Mouse (Mus musculus) large intestine, adult 2 months (tissue): ENCODE measurements around the gene Fgfr2. TPM values are rescaled to one million over a fixed set of nuclear protein-coding genes. Genes with fewer than 3 reads are reported as not detected.

Source experiments
- DNase-seq: peaks from one replicate; pipeline ENCODE4 v3.0.0-alpha.2; 2012; ENCODE audit warnings: low read depth, low spot score
- WGBS: fragments of 180-500 bp; shearing (Covaris S2); methylation state at CpG from one replicate; pipeline ENCODE4 v1.1.7; 2018; 5-methylcytosine and 5-hydroxymethylcytosine counted together
- polyA plus RNA-seq: library from polyadenylated mRNA; depleted of rRNA; stranded (reverse); fragments of >200 nt; gene quantifications from 2 replicates; pipeline ENCODE4 v1.2.3, GENCODE M21; 2012

Fgfr2 gene
- polyA plus RNA-seq, 1 experiment, result 35.0 TPM

- 100% methylated on average over 2 of the region's 2 CpGs for WGBS
- no peak for DNase-seq
Observed at GRCm38 (mm10) chr7:131007221-131007620, 2115.9 kb downstream of the Fgfr2 start.

- no peak for DNase-seq
Observed at GRCm38 (mm10) chr7:131004071-131004470, 2119.1 kb downstream of the Fgfr2 start.

DNA sequence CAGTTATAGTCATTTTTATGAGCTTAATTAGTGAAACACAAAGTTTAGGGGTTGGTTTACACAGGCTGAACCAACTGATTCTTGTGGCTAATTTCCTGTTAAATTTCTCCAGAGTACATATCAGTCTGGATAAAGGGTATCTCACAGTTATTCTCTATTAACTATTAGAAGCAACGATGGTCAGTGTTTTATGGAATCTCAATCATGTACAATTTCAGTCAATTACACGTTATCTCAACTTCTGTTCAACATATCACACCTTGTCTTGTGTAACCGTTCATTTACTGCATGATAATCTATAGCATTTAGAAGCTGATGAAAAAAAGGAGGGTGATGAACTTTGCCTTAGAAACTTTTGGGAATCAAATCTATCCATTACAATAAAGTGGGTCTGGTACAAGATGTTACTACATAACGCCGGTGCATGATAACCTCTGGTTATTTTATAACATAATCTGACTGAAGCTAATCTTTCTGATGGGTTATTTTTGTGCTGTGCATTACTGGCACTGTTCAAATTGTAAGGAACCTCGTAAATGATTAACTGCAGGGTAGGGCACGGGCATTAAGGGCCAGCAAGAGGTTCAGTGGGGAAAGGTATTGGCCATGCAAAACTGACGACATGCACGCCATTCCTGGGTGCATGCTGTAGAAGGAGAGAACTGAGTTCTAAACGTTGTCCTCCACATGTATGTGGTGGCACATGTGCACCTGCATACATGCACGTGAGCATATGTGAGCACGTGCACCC, 2121.0 kb downstream of the Fgfr2 start:
- 42% methylated on average over 12 of the region's 12 CpGs for WGBS
- DNase-seq, result no peak

More at GRCm38 (mm10) chr7:131004071-131004470, 2119.1 kb downstream of the Fgfr2 start:
- 75% methylated on average over 5 of the region's 5 CpGs for WGBS

DNA sequence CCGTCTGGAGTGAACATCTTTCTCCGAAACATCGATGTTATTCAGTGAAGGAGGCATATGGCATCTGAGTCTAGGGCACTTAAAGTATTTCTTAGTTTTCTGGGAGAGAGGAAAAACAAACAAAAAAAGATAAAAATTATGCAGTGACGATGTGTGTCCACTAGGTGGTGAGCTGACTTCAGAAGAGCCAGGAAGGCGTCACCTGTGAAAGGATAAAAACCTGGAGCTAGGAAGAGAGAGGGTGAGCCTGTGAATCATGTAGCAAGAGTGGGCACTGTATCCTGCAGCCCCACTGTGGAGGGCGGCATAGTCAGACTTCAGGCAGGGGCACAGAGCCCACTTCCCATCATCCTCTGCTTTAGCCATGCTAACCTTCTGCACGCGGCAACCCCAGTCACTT, 2129.2 kb downstream of the Fgfr2 start:
- WGBS, result 40% methylated on average over 8 of the region's 8 CpGs
- no peak for DNase-seq

DNA sequence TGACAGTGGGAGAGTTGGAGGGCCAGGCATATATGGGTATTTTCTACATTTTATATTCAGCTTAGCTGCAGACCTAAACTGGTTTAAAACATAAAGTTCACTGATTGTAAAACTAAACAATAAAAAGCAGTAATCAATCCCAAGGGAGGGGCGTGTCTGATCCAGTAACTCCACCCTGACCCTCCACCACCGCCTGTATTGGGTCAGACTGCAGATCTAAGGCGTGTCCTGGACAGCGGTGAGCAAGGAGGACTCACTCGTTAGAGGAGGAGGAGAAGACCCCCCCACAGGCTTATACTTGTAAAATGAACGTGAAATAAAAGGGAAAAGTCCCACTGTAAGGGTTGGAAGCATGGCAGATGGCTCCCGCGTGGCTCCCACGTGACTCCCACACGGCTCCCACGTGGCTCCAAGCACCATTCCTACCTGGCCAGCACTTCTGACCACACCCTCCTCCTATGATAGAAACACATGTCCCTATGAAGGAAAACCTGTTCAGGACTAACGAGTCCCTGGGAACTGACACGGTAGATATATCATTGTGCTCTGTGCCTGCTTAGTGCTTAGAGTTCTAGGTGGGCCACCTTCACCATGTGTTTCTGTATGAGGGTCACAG, 2131.9 kb downstream of the Fgfr2 start:
- DNase-seq, result peak; percentile 61

GRCm38 (mm10) chr7:130989371-130989770, 2133.8 kb downstream of the Fgfr2 start:
- 80% methylated on average over 3 of the region's 3 CpGs for WGBS
- no peak for DNase-seq

More for the DNA sequence above, 2131.9 kb downstream of the Fgfr2 start:
- WGBS, result 35% methylated on average over 13 of the region's 13 CpGs

- no peak for DNase-seq
- 71% methylated on average over 5 of the region's 5 CpGs for WGBS
Observed at GRCm38 (mm10) chr7:130988146-130988545, 2135.0 kb downstream of the Fgfr2 start.

DNA sequence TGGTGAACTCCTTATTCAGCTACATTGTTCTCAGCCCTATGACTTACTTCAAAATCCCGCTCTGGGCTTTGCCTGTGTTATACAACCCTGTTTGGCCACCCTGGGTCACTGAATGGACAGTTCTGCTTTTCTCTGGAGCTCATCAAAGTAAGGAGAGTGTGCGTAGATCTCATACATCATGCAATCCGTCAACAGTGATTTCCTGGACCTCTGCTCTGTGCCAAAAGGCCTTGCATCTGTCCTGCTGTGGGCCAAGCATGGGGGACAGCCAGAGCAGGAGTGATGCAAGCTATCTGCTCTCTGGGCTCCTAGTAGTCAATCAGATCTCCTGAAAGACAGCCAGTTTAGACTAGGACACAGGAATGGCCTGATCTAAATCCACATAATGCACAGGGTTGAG, 2137.4 kb downstream of the Fgfr2 start:
- WGBS, result 86% methylated on average over 3 of the region's 3 CpGs

DNA sequence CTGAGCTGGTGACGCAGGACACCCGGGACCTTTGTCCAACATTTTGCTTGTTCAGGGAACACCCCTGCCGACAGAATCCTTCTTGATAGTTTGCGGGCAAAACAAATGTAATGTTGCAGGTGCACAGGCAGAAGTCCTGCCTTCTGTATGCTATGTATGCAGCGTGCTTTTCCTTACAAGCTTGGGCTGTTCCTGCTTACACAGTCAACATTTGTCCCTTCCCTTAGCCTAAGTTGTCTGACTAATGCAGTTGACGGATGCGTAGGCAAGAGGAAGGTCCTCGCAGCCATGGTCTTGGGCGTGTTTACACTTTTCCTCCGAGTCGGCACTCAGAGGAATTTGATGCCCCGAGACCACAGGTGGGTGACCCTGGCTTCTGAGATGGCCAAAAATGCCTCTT, 2138.0 kb downstream of the Fgfr2 start:
- no peak for DNase-seq
- WGBS, result 61% methylated on average over 12 of the region's 12 CpGs

More for the DNA sequence above, 2137.4 kb downstream of the Fgfr2 start:
- no peak for DNase-seq

DNA sequence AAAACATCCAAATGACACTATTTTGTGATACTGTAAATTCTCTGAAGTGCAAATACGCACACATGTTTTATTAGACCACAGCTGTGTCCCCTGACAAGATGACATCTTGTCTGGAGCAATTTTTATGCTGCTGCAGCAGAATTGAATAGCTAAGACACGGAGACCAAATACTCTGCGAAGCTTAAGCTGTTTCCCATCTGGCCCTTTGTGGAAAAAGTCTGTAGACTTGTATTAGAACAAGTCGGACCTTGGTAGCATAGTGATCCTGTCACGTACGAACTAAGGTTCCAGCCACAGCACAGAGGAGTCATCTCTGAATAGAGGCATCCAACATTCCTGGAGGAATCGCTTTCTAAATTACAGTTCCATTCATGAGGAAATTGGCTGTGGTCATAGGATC, 2138.9 kb downstream of the Fgfr2 start:
- DNase-seq, result no peak
- 77% methylated on average over 7 of the region's 7 CpGs for WGBS

GRCm38 (mm10) chr7:130982881-130983280, 2140.3 kb downstream of the Fgfr2 start:
- WGBS, result 72% methylated on average over 3 of the region's 3 CpGs
- DNase-seq, result no peak

GRCm38 (mm10) chr7:130982371-130982770, 2140.8 kb downstream of the Fgfr2 start:
- WGBS, result 38% methylated on average over 4 of the region's 4 CpGs
- DNase-seq, result no peak

DNA sequence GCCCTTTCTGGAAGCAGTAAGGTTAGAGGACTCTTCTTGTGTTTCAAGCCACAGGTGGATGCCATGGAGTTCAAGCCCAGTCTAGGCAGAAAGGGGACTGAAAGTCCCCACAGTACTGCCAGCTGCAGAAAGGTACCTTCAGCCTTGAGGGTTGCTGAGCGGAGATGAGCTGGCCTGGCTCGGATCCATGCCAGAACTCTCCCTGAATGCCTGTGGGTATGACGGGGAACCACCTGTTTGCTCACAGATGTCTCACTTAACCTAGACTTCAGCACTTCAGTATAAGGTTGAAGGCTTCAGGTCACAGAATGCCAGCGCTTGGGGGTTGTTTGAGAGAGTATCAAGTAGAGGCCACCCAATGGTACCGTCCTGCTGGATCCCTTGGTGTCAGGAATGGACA, 2143.0 kb downstream of the Fgfr2 start:
- WGBS, result 55% methylated on average over 5 of the region's 5 CpGs
- DNase-seq, result no peak

GRCm38 (mm10) chr7:130978545-130978944, 2144.6 kb downstream of the Fgfr2 start:
- DNase-seq, result no peak
- 76% methylated on average over 1 of the region's 1 CpGs for WGBS

GRCm38 (mm10) chr7:130977794-130978521, 2145.2 kb downstream of the Fgfr2 start:
- WGBS, result 11% methylated on average over 5 of the region's 5 CpGs
- peak; percentile 69 for DNase-seq

DNA sequence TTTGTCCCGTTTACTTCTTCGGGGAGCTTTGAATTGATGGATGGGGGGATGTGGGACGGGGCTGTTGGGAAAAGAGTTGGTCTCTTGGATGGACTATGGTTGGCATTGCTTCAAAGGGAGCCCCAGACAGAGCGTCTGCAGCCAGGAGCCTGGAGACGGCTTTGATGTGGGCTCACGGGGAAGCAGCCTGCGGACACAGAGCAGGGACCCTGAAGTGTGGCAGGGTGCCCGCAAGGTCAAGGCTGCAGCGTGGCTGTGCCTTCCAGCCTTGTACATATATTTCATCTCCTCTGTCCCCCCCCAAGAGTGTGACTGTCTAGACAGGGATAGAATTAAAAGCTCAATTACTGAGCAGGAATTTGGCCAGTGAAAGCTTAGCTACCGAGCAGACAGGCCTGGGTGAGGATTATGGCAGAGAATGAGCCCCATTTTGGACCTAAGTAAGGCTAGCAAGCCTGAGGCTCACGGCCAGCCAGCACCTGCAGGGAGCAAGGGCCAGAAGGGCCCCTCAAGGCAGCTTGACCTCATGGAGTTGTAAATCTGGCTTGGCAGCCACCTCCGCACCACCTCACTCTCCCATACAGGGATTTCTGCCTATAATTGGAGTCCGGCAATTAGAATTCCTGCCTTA, 2146.7 kb downstream of the Fgfr2 start:
- 68% methylated on average over 13 of the region's 13 CpGs for WGBS
- DNase-seq, result no peak

DNA sequence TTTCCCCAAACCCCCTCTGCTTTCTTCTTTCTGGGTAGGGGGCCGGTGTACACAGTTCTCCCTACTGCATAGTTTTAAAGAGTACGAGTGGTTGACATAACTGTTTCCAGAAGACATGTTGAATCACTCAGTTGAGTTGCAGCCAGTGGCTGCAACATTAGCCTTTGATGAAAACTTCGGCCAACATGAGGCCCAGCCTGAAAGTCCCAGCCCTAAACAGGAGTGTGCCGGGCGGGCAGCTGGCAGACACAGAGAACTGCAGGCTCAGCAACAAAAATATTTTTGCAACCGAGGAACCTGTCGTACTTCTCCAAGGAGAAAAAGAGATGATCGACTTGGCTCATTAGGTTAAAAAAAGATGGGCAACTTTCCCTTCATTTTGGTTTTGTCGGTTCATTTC, 2150.4 kb downstream of the Fgfr2 start:
- 83% methylated on average over 9 of the region's 9 CpGs for WGBS
- DNase-seq, result no peak

DNA sequence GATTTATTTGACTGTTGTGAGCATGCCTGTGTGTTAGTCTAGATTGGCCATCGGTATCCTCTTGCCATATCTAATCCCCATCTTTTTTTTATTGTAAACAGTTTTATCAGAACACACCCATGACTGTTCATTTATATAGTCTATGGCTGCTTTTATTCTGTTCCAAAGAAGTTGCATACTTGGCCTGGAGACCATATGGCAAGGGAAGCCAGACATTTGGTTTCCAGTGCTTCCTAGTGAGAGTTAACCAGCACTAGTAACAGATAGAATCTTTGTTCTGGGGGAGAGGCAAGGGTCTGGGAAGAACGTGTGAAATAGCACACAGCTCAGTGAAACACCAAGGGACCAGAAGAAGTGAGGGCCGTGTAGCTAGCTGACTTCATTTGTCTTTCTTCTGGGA, 2153.6 kb downstream of the Fgfr2 start:
- no peak for DNase-seq
- 20% methylated on average over 3 of the region's 3 CpGs for WGBS

DNA sequence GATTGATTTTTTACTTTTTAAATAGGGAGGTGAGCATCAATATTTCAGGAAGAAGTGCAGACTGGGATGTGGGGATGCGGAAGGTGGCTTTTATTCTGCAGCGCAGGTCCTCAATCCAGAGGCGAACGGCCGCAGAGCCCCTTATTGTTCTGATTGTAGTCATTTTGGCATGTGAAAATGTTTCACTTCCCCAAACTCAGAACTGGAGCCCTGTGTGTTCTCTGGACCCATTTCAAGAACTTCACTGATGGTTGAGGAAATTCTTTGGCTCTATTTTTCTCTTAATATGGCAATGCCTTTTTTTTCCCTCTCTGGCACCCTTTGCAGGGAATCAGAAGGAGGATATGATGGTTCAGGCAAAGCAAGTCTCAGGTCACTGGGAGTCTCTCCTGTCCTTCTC, 2154.1 kb downstream of the Fgfr2 start:
- no peak for DNase-seq
- 66% methylated on average over 5 of the region's 5 CpGs for WGBS

- WGBS, result 52% methylated on average over 7 of the region's 7 CpGs
- DNase-seq, result no peak
Observed at GRCm38 (mm10) chr7:130968537-130968936, 2154.6 kb downstream of the Fgfr2 start.
